Mouse (Mus musculus): Measurements from ENCODE around the gene Elk4. TPM values are rescaled to one million over a fixed set of nuclear protein-coding genes. Genes with fewer than 3 reads are reported as not detected.
A peak's percentile ranks its signal among the peaks of the same experiment; 100 is the strongest.

Gene Elk4
- polyA plus RNA-seq, 1 experiment: 33.1 TPM

DNA sequence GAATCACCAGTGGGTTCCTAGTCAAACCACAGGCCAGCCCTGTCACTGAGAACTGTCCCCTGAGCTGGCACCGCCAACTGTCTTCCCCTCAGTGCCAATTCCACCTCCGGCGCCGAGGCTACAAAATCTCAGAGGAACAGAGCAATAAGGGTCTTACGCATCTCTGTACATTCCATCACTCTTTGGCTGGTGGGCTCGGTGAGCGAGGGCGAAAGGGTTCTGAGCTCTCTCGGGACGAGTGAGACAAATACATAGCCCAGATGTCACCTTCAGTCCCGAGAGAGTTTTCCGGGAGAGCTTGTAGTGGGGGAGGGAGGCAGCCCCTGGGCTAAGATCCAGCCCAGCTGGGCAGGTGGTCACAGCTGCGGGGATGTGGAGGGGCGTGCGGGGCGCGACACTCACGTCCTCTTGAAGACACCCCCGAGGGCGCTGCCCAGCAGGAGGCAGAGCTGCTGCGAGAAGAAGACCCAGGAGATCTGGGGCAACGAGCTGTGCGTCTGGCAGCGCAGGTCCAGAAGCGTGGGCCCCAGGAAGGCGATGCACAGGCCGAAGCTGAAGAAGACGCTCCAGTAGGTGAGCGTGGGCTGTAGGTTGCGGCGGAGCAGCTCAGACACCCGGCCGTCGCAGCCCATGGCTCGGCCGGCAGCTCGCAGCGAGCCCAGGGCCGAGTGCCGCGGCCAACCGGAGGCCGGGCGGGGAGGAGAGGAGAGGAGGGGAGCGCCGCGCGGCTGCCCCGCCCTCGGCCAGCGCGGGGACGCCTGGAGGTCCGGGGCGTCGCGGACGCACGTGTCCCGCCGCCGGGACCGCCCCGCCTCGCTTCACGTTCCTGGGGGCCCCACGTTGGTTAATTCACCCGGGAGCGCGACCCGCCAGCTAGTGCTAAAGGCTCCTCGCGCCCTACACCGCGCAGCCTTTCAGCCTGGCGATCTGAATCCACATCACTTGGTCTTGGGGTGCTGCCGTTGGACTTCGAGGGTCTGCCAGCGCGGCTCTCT lies 60.2 kb downstream of the Elk4 start, which contains the start of gene Mfsd4a:
TSS of gene Mfsd4a (minus strand) at position 802 of the 995 bp plus-strand sequence.
- no peaks in the 10 kb centered on the region for H3K36me3 ChIP-seq (ENCODE audit: control insufficient read depth, insufficient read depth, low read length)
- H3K4me1 ChIP-seq (ENCODE audit: control insufficient read depth, insufficient read depth, insufficient read length): peaks cover 9% of the 10 kb centered on the region; the same call in 1 of the 2 replicates
- WGBS: 2% methylated on average over 70 of the region's 80 CpGs
- peaks cover 6% of the 10 kb centered on the region for H3K27me3 ChIP-seq (ENCODE audit: control insufficient read depth, insufficient read depth, low read length)
- TF ChIP-seq CTCF (IDR thresholded peaks at IDR 0.05; ENCODE audit: extremely low read depth, insufficient read depth, insufficient read length, insufficient replicate concordance) (no peak), POLR2A (IDR thresholded peaks at IDR 0.05; ENCODE audit: low read depth, low read length) (no peak)
- no peak within 1 kb of the TSS for H3K27ac ChIP-seq (ENCODE audit: insufficient read depth, low read length)
- H3K4me3 ChIP-seq (ENCODE audit: extremely low read depth, insufficient read depth, insufficient read length): peak within 1 kb of the TSS; percentile 51; the same call in 1 of the 2 replicates
- peak in 1 of 2 experiments; percentile 29 for DNase-seq (ENCODE audit: low read depth in 1 of 2, low spot score in 2 of 2)

DNA sequence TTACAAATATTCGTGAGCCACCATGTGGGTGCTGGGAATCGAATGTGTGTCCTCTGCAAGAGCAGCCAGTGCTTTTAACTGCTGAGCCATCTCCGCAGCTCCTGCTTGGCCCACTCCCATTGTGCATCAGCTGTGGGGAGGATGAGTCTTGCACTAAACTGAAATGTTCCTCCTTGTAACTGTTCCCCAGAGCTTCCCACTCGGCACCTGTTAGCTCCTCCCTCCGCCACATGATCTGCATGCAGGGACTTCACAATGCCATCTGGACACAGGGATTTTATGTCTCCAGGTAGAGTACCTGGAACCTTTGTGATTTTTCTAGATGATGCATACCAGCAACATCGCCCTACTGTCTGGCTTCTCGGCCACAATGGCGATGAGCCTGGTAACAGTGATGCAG lies 62.0 kb downstream of the Elk4 start:
- no peak overlapping the region for H3K4me3 ChIP-seq (ENCODE audit: extremely low read depth, insufficient read depth, insufficient read length)
- peaks cover 6% of the 10 kb centered on the region for H3K27me3 ChIP-seq (ENCODE audit: control insufficient read depth, insufficient read depth, low read length)
- H3K27ac ChIP-seq (ENCODE audit: insufficient read depth, low read length): no peak overlapping the region
- H3K36me3 ChIP-seq (ENCODE audit: control insufficient read depth, insufficient read depth, low read length): no peaks in the 10 kb centered on the region
- DNase-seq (ENCODE audit: low read depth in 1 of 2, low spot score in 2 of 2): no peak
- H3K4me1 ChIP-seq (ENCODE audit: control insufficient read depth, insufficient read depth, insufficient read length): peaks cover 9% of the 10 kb centered on the region; the same call in 1 of the 2 replicates
- 93% methylated on average over 8 of the region's 8 CpGs for WGBS
- TF ChIP-seq CTCF (IDR thresholded peaks at IDR 0.05; ENCODE audit: extremely low read depth, insufficient read depth, insufficient read length, insufficient replicate concordance): no peak
- no peak for TF ChIP-seq POLR2A (IDR thresholded peaks at IDR 0.05; ENCODE audit: low read depth, low read length)

DNA sequence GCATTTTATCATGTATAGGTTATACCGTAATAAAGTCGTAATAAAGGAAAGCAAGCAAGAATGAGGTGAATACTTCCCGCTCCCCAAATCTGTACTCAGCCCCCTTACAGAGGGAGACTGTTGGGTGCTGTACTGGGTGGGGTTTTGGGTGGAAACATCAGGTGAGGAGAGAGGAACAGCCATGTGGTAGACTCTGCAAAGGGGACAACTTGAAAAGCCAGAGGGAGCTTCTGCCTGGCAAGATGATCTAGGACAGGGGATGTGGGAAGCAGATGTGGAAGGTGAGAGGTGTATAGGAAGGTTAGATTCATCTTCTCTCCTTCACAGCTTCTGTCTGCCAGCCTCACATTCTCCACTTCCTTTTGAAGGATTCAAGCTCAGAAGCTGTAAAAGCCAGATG lies 63.3 kb downstream of the Elk4 start:
- Histone ChIP-seq H3K27me3 (ENCODE audit: control insufficient read depth, insufficient read depth, low read length) (peaks cover 6% of the 10 kb centered on the region), H3K4me3 (ENCODE audit: extremely low read depth, insufficient read depth, insufficient read length) (no peak overlapping the region)
- 95% methylated on average over 3 of the region's 3 CpGs for WGBS

DNA sequence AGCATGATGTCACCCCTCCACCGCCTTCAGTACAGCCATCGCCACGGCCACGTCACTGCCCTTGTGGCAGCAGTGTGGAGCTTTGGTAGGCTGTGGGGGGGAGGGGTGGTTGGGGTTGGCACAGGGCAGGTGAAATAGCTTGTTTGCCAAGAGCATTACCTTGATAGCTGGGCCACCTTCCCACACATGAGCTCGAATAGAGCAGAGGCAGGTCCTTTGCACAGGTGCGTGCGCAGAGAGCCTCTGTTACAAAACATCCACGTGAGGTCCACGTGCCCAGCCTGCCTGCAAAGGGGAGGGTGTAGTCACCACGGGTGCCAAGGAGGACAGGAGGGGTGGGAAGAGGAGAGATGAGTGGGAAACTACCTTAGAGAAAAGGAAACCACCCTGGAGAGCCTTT lies 68.2 kb downstream of the Elk4 start:
- Histone ChIP-seq H3K27me3 (ENCODE audit: control insufficient read depth, insufficient read depth, low read length) (no peaks in the 10 kb centered on the region), H3K4me1 (ENCODE audit: control insufficient read depth, insufficient read depth, insufficient read length) (no peaks in the 10 kb centered on the region), H3K27ac (ENCODE audit: insufficient read depth, low read length) (no peak overlapping the region), H3K4me3 (ENCODE audit: extremely low read depth, insufficient read depth, insufficient read length) (no peak overlapping the region), H3K36me3 (ENCODE audit: control insufficient read depth, insufficient read depth, low read length) (no peaks in the 10 kb centered on the region)
- TF ChIP-seq CTCF (IDR thresholded peaks at IDR 0.05; ENCODE audit: extremely low read depth, insufficient read depth, insufficient read length, insufficient replicate concordance): no peak
- WGBS: 91% methylated on average over 10 of the region's 10 CpGs
- no peak for DNase-seq (ENCODE audit: low read depth in 1 of 2, low spot score in 2 of 2)

More for the DNA sequence above, 63.3 kb downstream of the Elk4 start:
- DNase-seq (ENCODE audit: low read depth in 1 of 2, low spot score in 2 of 2): no peak
- Histone ChIP-seq H3K27ac (ENCODE audit: insufficient read depth, low read length) (no peak overlapping the region), H3K4me1 (ENCODE audit: control insufficient read depth, insufficient read depth, insufficient read length) (peaks cover 9% of the 10 kb centered on the region; the same call in 1 of the 2 replicates), H3K36me3 (ENCODE audit: control insufficient read depth, insufficient read depth, low read length) (no peaks in the 10 kb centered on the region)
- TF ChIP-seq POLR2A (IDR thresholded peaks at IDR 0.05; ENCODE audit: low read depth, low read length): no peak
- TF ChIP-seq CTCF (IDR thresholded peaks at IDR 0.05; ENCODE audit: extremely low read depth, insufficient read depth, insufficient read length, insufficient replicate concordance): no peak

GRCm38 (mm10) chr1:132078413-132078812 lies 71.0 kb downstream of the Elk4 start:
- DNase-seq (ENCODE audit: low read depth in 1 of 2, low spot score in 2 of 2): no peak
- WGBS: 84% methylated on average over 2 of the region's 2 CpGs
- no peak overlapping the region for H3K27ac ChIP-seq (ENCODE audit: insufficient read depth, low read length)
- no peaks in the 10 kb centered on the region for H3K36me3 ChIP-seq (ENCODE audit: control insufficient read depth, insufficient read depth, low read length)
- H3K4me3 ChIP-seq (ENCODE audit: extremely low read depth, insufficient read depth, insufficient read length): no peak overlapping the region
- no peaks in the 10 kb centered on the region for H3K4me1 ChIP-seq (ENCODE audit: control insufficient read depth, insufficient read depth, insufficient read length)
- TF ChIP-seq CTCF (IDR thresholded peaks at IDR 0.05; ENCODE audit: extremely low read depth, insufficient read depth, insufficient read length, insufficient replicate concordance) (no peak), POLR2A (IDR thresholded peaks at IDR 0.05; ENCODE audit: low read depth, low read length) (no peak)
- no peaks in the 10 kb centered on the region for H3K27me3 ChIP-seq (ENCODE audit: control insufficient read depth, insufficient read depth, low read length)

Other genes starting within 250 kb of the Elk4 start
- 0.11 and 0.25 TPM in 2 replicates for gene Pm20d1, start 210.2 kb upstream of the Elk4 start, polyA plus RNA-seq (2012; rRNA removed)
- 22.9 and 41.1 TPM in 2 replicates for gene Slc41a1, start 180.1 kb upstream of the Elk4 start, polyA plus RNA-seq (2012; rRNA removed)
- 30.1 and 35.7 TPM in 2 replicates for gene Rab29, start 140.4 kb upstream of the Elk4 start, polyA plus RNA-seq (2012; rRNA removed)
- gene Nucks1, start 97.1 kb upstream of the Elk4 start, polyA plus RNA-seq (2012; rRNA removed): 4.5 and 4.7 TPM in 2 replicates
- gene Slc45a3, start 44.6 kb upstream of the Elk4 start, polyA plus RNA-seq (2012; rRNA removed): 23.9 and 28.0 TPM in 2 replicates
- gene Mfsd4a, start 60.5 kb downstream of the Elk4 start, polyA plus RNA-seq (2012; rRNA removed): 1.0 and 1.1 TPM in 2 replicates
- 2.3 and 2.5 TPM in 2 replicates for gene Cdk18, start 132.1 kb downstream of the Elk4 start, polyA plus RNA-seq (2012; rRNA removed)
- gene Lemd1, start 183.8 kb downstream of the Elk4 start, polyA plus RNA-seq (2012; rRNA removed): not detected in 2 replicates
- gene AC124108.1, start 183.8 kb downstream of the Elk4 start, polyA plus RNA-seq (2012; rRNA removed): not detected in 2 replicates
- gene Gm10188, start 222.2 kb downstream of the Elk4 start, polyA plus RNA-seq (2012; rRNA removed): not detected in 2 replicates